Mouse (Mus musculus) myocyte (in vitro differentiated cells): ENCODE results near the gene Ms4a15.

Source experiments
- CEBPB ChIP-seq: IDR thresholded peaks from 2 replicates; pipeline ENCODE4 v1.6.1; 2011; ENCODE audit warnings: mild to moderate bottlenecking, moderate library complexity; ENCODE audit not compliant: poor library complexity, insufficient read depth, severe bottlenecking
- E2F4 ChIP-seq: IDR thresholded peaks from one replicate; pipeline ENCODE4 v1.6.1; 2011; ENCODE audit warnings: mild to moderate bottlenecking, control low read depth, moderate library complexity; ENCODE audit not compliant: insufficient read depth
- MAX ChIP-seq: IDR thresholded peaks from one replicate; pipeline ENCODE4 v1.6.1; 2011; ENCODE audit warnings: low read depth, mild to moderate bottlenecking, control low read depth
- MYOD1 ChIP-seq, 3 experiments: IDR thresholded peaks; one replicate each; pipeline ENCODE4 v1.6.1; 2011; ENCODE audit warnings: control low read depth in 2 of 3, low read depth in 2 of 3, mild to moderate bottlenecking in 2 of 3, moderate library complexity in 1 of 3; ENCODE audit not compliant: insufficient read length in 2 of 3, control insufficient read depth in 1 of 3
- MYOG ChIP-seq, 3 experiments: IDR thresholded peaks; one replicate each; pipeline ENCODE4 v1.6.1; 2011; ENCODE audit warnings: control low read depth in 2 of 3, low read depth in 2 of 3, mild to moderate bottlenecking in 2 of 3; ENCODE audit not compliant: insufficient read length in 2 of 3, control insufficient read depth in 1 of 3, insufficient read depth in 1 of 3
- POLR2A ChIP-seq: IDR thresholded peaks from one replicate; pipeline ENCODE4 v1.6.1; 2011; ENCODE audit warnings: low read depth, mild to moderate bottlenecking, control low read depth, moderate library complexity; ENCODE audit not compliant: insufficient read length
- SRF ChIP-seq: IDR thresholded peaks from one replicate; pipeline ENCODE4 v1.6.1; 2011; ENCODE audit warnings: low read depth; ENCODE audit not compliant: control insufficient read depth, insufficient read length
- USF1 ChIP-seq: IDR thresholded peaks from one replicate; pipeline ENCODE4 v1.6.1; 2011; ENCODE audit warnings: low read depth, mild to moderate bottlenecking, control low read depth, moderate library complexity

GRCm38 (mm10) chr19:10988563-10988962 lies 4.5 kb downstream of the Ms4a15 start:
- TF ChIP-seq SRF: no peak
- TF ChIP-seq USF1: no peak
- no peak for TF ChIP-seq MYOG (IDR thresholded peaks at IDR 0.05; ENCODE audit: control insufficient read depth in 1 of 3, insufficient read depth in 1 of 3, insufficient read length in 2 of 3, low read depth in 2 of 3)
- TF ChIP-seq POLR2A: no peak
- no peak for TF ChIP-seq CEBPB
- no peak for TF ChIP-seq E2F4
- no peak for TF ChIP-seq MAX
- TF ChIP-seq MYOD1 (IDR thresholded peaks at IDR 0.05; ENCODE audit: control insufficient read depth in 1 of 3, insufficient read length in 2 of 3, low read depth in 2 of 3): no peak
